Mouse (Mus musculus) spleen, postnatal 36 days (tissue): ENCODE data around the gene Pxdn.

Experiments used
- DNase-seq, 2 experiments: peaks; one replicate each; pipeline ENCODE4 v3.0.0; 2022; ENCODE audit warnings: low spot score in 2 of 2, mixed read lengths in 1 of 2

Gene Pxdn

DNA sequence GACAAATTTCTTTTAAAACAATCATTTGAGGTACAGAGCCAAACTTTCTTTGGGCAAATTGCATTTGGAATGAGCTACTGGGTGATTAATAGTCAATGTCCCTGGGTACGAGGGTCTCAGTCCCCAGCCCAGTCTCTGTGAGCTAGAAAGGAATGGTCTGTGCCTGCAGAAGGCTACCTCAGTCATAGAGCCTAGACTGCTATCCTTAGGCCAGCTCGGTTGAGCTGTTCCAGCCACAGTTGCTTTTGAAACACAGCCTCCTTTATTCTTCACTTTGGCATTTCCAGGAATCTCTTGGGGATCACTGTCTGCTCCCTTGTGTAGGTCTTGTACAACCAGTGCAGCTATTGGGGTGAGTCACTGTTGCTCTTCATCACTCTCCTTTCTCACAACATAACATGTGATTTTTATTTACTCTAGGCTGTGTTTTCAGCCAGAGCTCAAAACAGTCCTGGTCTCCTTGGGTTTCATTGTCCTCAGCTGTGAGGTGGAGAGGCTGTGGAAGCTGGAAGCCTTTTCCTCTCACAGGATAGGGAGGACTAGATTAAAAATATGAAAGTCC is 86.9 kb downstream of the Pxdn start:
- DNase-seq: no peak

GRCm38 (mm10) chr12:30027721-30028340 is 90.4 kb downstream of the Pxdn start:
- DNase-seq: no peak

GRCm38 (mm10) chr12:30029111-30029510 is 91.7 kb downstream of the Pxdn start:
- DNase-seq: no peak

- DNase-seq: no peak
Measured at GRCm38 (mm10) chr12:30030571-30030970, 93.2 kb downstream of the Pxdn start.

GRCm38 (mm10) chr12:30034681-30035080 is 97.3 kb downstream of the Pxdn start:
- DNase-seq: no peak

GRCm38 (mm10) chr12:30035406-30035805 is 98.0 kb downstream of the Pxdn start:
- DNase-seq: no peak

DNA sequence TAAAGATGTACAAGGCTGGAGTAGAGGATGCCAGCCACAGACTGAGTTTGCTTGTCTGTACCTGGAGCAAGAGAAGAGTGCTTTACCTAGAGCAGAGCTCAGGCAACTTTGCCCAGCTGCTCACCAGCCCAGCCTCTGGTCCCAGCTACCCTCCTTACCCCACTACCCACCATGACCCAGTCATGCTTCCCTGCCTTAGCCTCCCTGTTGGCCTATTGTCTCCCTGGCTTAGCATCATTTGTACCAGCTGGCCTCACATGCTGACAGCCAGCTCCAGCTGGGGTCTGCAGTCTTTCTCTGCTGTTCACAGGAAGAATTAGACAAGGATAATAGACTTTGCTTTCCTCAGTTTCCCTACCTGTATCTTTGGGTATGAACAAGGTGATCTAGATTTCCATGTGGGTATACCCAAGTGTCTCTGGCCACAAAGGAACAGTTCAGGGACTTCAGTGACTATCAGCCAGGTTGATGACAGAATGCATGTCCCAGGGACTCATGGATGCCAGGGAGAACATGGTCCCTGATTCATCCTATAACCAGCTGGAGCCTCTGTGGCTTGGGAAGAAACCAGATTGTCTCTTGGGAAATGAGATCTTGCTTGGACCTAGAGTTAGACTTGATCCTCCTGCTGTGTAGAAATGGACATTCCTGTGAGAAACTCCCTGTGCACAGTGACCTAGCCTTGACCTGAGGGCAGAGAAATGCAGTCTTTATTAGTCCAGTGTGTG is 98.6 kb downstream of the Pxdn start:
- no peak for DNase-seq

DNA sequence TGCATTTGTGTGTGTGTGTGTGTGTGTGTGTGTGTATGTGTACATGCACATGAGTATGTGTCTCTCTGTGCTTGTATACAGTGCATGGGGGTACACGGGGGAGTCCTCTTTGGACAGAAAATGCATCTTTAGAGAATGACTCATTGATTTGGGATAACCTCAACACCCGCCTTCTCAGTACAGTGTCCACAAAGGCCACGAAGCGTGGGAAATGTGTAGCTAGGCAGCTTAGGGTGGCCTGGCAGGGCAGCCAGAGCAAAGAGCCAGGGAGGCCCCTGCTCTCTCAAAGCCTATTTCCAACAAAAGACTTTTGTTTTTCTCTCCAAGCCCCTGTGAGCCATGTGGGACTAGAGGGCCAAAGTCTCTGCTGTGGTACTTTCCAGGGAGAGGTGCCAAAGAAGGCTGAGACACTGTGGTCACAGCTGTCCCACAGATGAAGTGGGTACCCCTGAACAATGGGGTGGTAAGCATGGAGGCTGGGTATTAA is 99.2 kb downstream of the Pxdn start:
- no peak for DNase-seq

GRCm38 (mm10) chr12:30039565-30039964 is 102.2 kb downstream of the Pxdn start:
- DNase-seq: no peak

- DNase-seq: no peak
Measured at GRCm38 (mm10) chr12:30040150-30040549, 102.7 kb downstream of the Pxdn start.

DNA sequence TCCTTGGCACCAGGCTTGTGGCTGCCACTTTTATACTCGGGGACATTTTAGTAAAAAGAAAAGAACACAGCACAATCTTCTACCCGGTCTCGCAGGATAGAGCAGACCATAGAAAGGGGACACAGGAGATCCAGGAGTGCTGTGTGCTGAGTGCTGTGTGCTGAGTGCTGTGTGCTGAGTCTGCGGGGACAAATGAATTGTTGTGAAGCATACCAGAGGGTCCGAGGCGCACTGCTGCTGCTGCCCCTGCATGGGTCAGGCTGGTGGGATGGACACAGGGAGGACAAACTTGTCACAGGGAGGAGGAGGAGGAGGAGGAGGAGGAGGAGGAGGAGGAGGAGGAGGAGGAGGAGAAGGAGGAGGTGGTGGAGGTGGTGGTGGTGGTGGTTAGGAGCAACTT is 111.4 kb downstream of the Pxdn start:
- DNase-seq: no peak

DNA sequence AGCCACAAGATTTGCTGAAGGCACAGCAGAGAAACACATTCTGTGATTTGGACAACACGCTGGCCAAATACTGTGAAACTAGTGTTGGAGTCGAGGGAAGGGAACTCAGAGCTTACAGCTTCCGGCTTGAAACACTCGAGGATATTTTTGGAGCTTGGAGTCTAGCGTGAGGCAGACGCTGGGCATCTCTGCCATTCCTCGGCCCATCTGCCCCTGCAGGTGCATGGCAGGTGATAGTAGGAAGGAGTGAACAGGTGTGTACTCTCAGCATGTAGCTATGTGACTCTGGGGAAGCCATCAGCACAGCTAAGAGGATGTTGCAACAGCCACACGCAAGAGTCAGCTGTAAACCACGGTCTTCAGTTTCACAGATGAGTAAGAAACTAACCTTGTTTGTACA is 112.4 kb downstream of the Pxdn start:
- DNase-seq: no peak

DNA sequence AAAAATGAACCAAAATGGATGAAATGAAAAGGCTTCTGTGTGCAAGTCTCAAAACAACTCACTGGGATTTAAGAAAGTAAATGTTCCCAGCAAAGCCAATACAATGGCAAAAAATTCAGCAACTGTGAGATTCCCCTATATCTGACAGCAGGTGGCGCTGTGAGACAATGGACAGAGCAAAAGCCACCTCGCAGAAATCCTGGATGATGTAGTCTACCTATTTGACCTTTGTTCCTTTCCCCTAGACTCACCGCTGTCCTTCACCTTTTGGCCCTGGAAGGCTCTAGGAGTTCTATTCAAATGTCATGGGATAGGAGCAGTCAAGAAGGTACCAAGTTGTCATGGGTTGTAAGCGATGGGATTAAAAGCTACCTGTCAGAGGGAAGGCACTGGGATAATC is 112.8 kb downstream of the Pxdn start:
- DNase-seq: no peak

- no peak for DNase-seq
Measured at GRCm38 (mm10) chr12:30054761-30055540, 117.5 kb downstream of the Pxdn start.

- DNase-seq: no peak
Measured at GRCm38 (mm10) chr12:30058044-30058443, 120.6 kb downstream of the Pxdn start.

DNA sequence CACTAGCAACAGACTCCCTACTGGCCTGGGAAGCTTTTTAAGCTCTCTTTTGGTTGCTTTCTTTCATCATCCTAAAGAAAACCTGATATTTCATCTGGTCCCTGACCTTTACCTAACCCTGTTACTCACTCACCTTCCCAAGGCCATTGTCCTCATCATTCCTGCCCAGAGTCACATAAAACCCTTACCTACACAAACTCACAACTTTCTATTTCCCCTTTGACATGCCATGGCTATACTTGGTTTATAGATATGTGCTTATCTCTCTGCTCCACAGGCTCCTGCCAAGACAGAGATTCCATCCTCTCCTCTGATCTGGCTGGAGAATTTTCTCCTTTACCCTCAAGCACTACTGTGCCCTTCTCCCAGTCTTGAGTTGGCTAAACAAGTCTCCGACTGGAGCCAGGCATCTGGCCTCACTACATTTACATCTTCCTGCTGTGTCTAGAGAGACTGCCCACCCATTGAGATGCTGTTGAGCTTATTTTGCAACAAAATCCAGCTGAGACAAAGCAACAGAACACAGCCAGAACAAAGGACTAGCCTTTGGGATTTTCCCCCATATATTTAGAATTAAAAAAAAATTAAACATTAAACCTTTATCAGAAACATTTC is 124.2 kb downstream of the Pxdn start:
- no peak for DNase-seq

GRCm38 (mm10) chr12:30062118-30062505 is 124.7 kb downstream of the Pxdn start:
- no peak for DNase-seq
